Mouse (Mus musculus): ENCODE data around the gene Il10rb. TPM values are rescaled to one million over a fixed set of nuclear protein-coding genes. Genes with fewer than 3 reads are reported as not detected.

The Il10rb gene
- polyA plus RNA-seq, 2 experiments: 16.5 to 24.3 TPM

DNA sequence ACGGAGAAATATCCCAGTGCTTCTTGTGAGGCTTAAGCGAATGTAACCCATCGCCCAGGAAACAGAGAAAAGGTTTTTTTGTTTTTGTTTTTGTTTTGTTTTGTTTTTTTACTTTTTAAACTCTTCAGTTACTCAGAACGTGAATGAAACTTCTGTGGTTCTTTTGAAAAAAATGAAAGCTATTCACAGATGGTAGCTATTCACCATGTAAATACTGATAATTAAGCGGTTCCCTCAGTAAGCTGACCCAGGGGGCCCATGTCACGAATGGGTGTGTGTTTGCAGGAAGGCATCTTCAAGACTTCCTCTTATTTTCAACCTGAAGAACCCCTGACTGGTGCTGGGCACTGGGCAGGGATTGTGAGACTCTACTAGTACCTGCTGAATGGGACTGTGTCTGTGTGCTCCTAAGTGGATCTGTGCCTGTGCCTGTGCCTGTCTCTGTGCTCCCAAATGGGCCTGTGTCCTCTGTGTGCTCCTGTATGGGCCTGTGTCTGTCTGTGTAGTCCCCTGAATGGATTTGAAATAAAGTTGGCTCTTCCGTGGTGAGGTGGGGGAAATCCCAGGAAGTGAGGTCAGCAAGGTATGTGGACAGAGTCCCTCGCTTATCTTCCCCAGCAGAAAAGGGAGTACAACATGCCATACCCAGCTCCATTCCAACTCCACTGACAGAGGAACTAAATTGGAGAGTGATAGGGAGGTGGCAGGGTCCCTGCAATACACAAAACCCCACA is 41.0 kb downstream of the Il10rb start:
- H3K27me3 ChIP-seq (ENCODE audit: control insufficient read depth, insufficient read depth, low read length): no peaks in the 10 kb centered on the region
- ATAC-seq (ENCODE audit: low FRiP score, low read depth) (no peak), DNase-seq (ENCODE audit: low spot score) (no peak)
- H3K9ac ChIP-seq (ENCODE audit: low read depth, low read length, severe bottlenecking): no peak overlapping the region
- H3K36me3 ChIP-seq (ENCODE audit: control insufficient read depth, insufficient read depth, low read length): no peaks in the 10 kb centered on the region
- H3K9me3 ChIP-seq (ENCODE audit: control insufficient read depth, low read length): no peaks in the 10 kb centered on the region
- no peak overlapping the region for H3K27ac ChIP-seq (replicated peaks; ENCODE audit: low read depth, low read length)
- no peak overlapping the region for H3K4me2 ChIP-seq (replicated peaks; ENCODE audit: low read depth, low read length, severe bottlenecking)
- no peak for TF ChIP-seq POLR2A (IDR thresholded peaks at IDR 0.05; ENCODE audit: borderline replicate concordance, extremely low read depth, insufficient read depth, insufficient read length)
- H3K4me3 ChIP-seq (replicated peaks; ENCODE audit: low read length): no peak overlapping the region
- no peaks in the 10 kb centered on the region for H3K4me1 ChIP-seq (ENCODE audit: control insufficient read depth, insufficient read depth, low read length)
- 76% methylated on average over 8 of the region's 8 CpGs for WGBS

- no peak overlapping the region for H3K9ac ChIP-seq (ENCODE audit: low read depth, low read length, severe bottlenecking)
- H3K27ac ChIP-seq (replicated peaks; ENCODE audit: low read depth, low read length): no peak overlapping the region
- 84% methylated on average over 6 of the region's 6 CpGs for WGBS
- ATAC-seq (ENCODE audit: low FRiP score, low read depth) (no peak), DNase-seq (ENCODE audit: low spot score) (no peak)
- H3K9me3 ChIP-seq (ENCODE audit: control insufficient read depth, low read length): no peaks in the 10 kb centered on the region
- no peaks in the 10 kb centered on the region for H3K36me3 ChIP-seq (ENCODE audit: control insufficient read depth, insufficient read depth, low read length)
- peaks cover 3% of the 10 kb centered on the region for H3K4me1 ChIP-seq (ENCODE audit: control insufficient read depth, insufficient read depth, low read length)
- no peak overlapping the region for H3K4me3 ChIP-seq (replicated peaks; ENCODE audit: low read length)
- no peak for TF ChIP-seq POLR2A (IDR thresholded peaks at IDR 0.05; ENCODE audit: borderline replicate concordance, extremely low read depth, insufficient read depth, insufficient read length)
- no peaks in the 10 kb centered on the region for H3K27me3 ChIP-seq (ENCODE audit: control insufficient read depth, insufficient read depth, low read length)
- H3K4me2 ChIP-seq (replicated peaks; ENCODE audit: low read depth, low read length, severe bottlenecking): no peak overlapping the region
Observed at GRCm38 (mm10) chr16:91447512-91447900, 41.5 kb downstream of the Il10rb start.

DNA sequence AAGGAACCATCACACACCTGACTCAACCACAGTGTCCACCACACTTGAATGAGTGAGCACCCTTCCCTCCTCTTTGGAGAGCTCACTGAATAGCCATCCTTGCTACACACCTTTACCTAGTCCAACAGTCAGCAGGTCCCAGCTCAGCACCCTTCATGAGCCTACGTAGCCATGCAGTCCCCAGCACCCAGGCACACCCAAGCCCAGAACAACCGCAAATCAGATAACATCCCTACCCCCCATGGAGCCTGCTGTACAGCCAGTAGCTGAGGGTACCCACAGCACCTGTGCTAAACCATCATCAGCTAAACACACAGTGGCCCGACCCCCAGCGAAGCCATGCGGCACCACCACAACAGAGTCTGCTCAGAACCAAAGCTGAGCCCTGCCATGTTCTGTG is 42.1 kb downstream of the Il10rb start:
- TF ChIP-seq POLR2A (IDR thresholded peaks at IDR 0.05; ENCODE audit: borderline replicate concordance, extremely low read depth, insufficient read depth, insufficient read length): no peak
- no peaks in the 10 kb centered on the region for H3K36me3 ChIP-seq (ENCODE audit: control insufficient read depth, insufficient read depth, low read length)
- DNase-seq (ENCODE audit: low spot score) (no peak), ATAC-seq (ENCODE audit: low FRiP score, low read depth) (no peak)
- no peaks in the 10 kb centered on the region for H3K9me3 ChIP-seq (ENCODE audit: control insufficient read depth, low read length)
- no peak overlapping the region for H3K9ac ChIP-seq (ENCODE audit: low read depth, low read length, severe bottlenecking)
- no peak overlapping the region for H3K4me3 ChIP-seq (replicated peaks; ENCODE audit: low read length)
- WGBS: 94% methylated on average over 5 of the region's 5 CpGs
- no peaks in the 10 kb centered on the region for H3K27me3 ChIP-seq (ENCODE audit: control insufficient read depth, insufficient read depth, low read length)
- peaks cover 6% of the 10 kb centered on the region for H3K4me1 ChIP-seq (ENCODE audit: control insufficient read depth, insufficient read depth, low read length)
- no peak overlapping the region for H3K27ac ChIP-seq (replicated peaks; ENCODE audit: low read depth, low read length)
- H3K4me2 ChIP-seq (replicated peaks; ENCODE audit: low read depth, low read length, severe bottlenecking): no peak overlapping the region

DNA sequence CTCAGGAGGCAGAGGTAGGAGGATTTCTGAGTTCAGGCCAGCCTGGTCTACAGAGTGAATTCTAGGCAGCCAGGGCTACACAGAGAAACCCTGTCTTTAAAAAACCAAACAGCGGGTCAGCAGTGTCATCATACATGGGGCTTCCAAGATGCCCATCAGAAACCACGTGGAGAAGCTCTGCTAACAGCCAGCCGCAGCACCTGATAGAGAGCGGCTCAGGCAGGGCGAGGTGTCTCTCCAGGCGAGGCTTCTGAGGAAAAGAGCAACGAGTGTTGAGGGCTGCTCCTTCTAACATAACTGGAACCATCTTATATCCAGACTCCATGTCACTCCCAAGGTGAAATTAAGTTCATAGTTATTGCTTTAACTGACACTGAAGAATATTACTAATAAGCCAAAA is 42.9 kb downstream of the Il10rb start:
- Histone ChIP-seq H3K4me3 (replicated peaks; ENCODE audit: low read length) (no peak overlapping the region), H3K4me2 (replicated peaks; ENCODE audit: low read depth, low read length, severe bottlenecking) (no peak overlapping the region), H3K9ac (ENCODE audit: low read depth, low read length, severe bottlenecking) (no peak overlapping the region), H3K9me3 (ENCODE audit: control insufficient read depth, low read length) (no peaks in the 10 kb centered on the region), H3K4me1 (ENCODE audit: control insufficient read depth, insufficient read depth, low read length) (peaks cover 6% of the 10 kb centered on the region), H3K36me3 (ENCODE audit: control insufficient read depth, insufficient read depth, low read length) (no peaks in the 10 kb centered on the region), H3K27me3 (ENCODE audit: control insufficient read depth, insufficient read depth, low read length) (no peaks in the 10 kb centered on the region), H3K27ac (replicated peaks; ENCODE audit: low read depth, low read length) (no peak overlapping the region)
- no peak for DNase-seq (ENCODE audit: low spot score)
- no peak for ATAC-seq (ENCODE audit: low FRiP score, low read depth)
- 79% methylated on average over 7 of the region's 7 CpGs for WGBS
- no peak for TF ChIP-seq POLR2A (IDR thresholded peaks at IDR 0.05; ENCODE audit: borderline replicate concordance, extremely low read depth, insufficient read depth, insufficient read length)

DNA sequence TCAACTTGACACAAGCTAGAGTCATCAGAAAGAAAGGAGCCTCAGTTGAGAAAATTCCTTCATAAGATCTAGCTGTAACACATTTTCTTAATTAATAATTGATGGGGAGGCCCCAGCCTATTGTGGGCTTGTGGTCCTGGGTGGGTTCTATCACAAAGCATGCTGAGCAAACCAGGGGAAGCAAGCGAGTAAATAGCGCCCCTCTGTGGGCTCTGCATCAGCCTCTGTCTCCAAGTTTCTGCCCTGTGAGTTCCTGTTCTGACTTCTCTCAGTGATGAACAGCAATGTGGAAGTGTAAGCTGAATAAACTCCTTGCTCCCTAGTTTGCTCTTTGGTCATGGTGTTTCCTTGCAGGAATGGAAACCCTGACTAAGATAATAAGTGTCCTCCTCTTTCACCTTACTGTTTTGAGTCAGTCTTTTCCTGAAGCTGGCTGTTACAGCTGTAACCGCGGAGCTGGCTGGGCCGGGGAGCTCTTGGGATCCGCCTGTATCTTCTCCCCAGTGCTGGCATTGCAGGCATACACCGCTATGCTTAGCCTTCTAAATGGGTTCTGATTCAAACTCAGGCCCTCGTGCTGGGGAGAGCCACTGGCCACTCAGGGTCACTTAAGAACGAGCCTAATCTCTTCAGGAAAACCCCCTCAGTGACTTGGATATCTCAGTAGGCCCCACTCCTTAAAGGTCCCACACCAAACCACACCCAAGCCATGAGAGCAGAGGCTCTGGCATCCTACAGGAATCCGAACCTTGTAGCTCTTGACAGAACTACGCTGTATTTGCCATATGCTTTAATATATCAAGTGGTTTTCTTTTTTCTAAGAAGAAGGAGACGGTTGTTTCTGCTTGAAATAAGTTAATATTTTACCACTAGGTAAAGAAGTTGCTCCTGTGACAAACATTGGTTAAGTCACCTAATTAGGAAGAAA is 44.4 kb downstream of the Il10rb start:
- Histone ChIP-seq H3K9me3 (ENCODE audit: control insufficient read depth, low read length) (no peaks in the 10 kb centered on the region), H3K36me3 (ENCODE audit: control insufficient read depth, insufficient read depth, low read length) (no peaks in the 10 kb centered on the region), H3K4me3 (replicated peaks; ENCODE audit: low read length) (no peak overlapping the region), H3K27ac (replicated peaks; ENCODE audit: low read depth, low read length) (no peak overlapping the region), H3K9ac (ENCODE audit: low read depth, low read length, severe bottlenecking) (no peak overlapping the region), H3K4me2 (replicated peaks; ENCODE audit: low read depth, low read length, severe bottlenecking) (no peak overlapping the region), H3K27me3 (ENCODE audit: control insufficient read depth, insufficient read depth, low read length) (no peaks in the 10 kb centered on the region), H3K4me1 (ENCODE audit: control insufficient read depth, insufficient read depth, low read length) (peaks cover 6% of the 10 kb centered on the region)
- WGBS: 83% methylated on average over 12 of the region's 12 CpGs
- ATAC-seq (ENCODE audit: low FRiP score, low read depth) (no peak), DNase-seq (ENCODE audit: low spot score) (no peak)
- no peak for TF ChIP-seq POLR2A (IDR thresholded peaks at IDR 0.05; ENCODE audit: borderline replicate concordance, extremely low read depth, insufficient read depth, insufficient read length)

All from limb, embryonic 14.5 days (tissue).